Mouse (Mus musculus) CD4-positive helper T cell, adult 2 months (primary cell): ENCODE data around the gene Hcls1.
A peak's percentile ranks its signal among the peaks of the same experiment; 100 is the strongest.

ENCODE experiments used
- DNase-seq: peaks from one replicate; pipeline ENCODE4 v3.0.0-alpha.2; 2012; ENCODE audit warnings: low read depth, missing footprints, low spot score

Gene Hcls1

GRCm38 (mm10) chr16:36934841-36935620, at the start of gene Hcls1:
Gene Hcls1 (plus strand): TSS chr16:36934983.
- DNase-seq = peak; percentile 82

GRCm38 (mm10) chr16:36885912-36886311, 48.9 kb upstream of the Hcls1 start:
- DNase-seq = no peak

- no peak for DNase-seq
These were observed 47.2 kb upstream of the Hcls1 start for GRCm38 (mm10) chr16:36887546-36887945.

GRCm38 (mm10) chr16:36890559-36890958, 44.2 kb upstream of the Hcls1 start:
- no peak for DNase-seq

- no peak for DNase-seq
These were observed 43.4 kb upstream of the Hcls1 start for GRCm38 (mm10) chr16:36891415-36891814.

GRCm38 (mm10) chr16:36893317-36893716, 41.5 kb upstream of the Hcls1 start:
- DNase-seq = no peak

- DNase-seq = no peak
These were observed 38.1 kb upstream of the Hcls1 start for GRCm38 (mm10) chr16:36896712-36897111.

GRCm38 (mm10) chr16:36903156-36903555, 31.6 kb upstream of the Hcls1 start:
- DNase-seq = no peak

- no peak for DNase-seq
These were observed 22.9 kb upstream of the Hcls1 start for GRCm38 (mm10) chr16:36911909-36912308.

GRCm38 (mm10) chr16:36912311-36912710, 22.5 kb upstream of the Hcls1 start:
- DNase-seq = no peak

GRCm38 (mm10) chr16:36914195-36914594, 20.6 kb upstream of the Hcls1 start:
- no peak for DNase-seq

GRCm38 (mm10) chr16:36918505-36918904, 16.3 kb upstream of the Hcls1 start:
- DNase-seq = no peak

GRCm38 (mm10) chr16:36920410-36920809, 14.4 kb upstream of the Hcls1 start:
- DNase-seq = no peak

- no peak for DNase-seq
These were observed 13.6 kb upstream of the Hcls1 start for GRCm38 (mm10) chr16:36921067-36921613.

- DNase-seq = peak; percentile 47
These were observed 12.8 kb upstream of the Hcls1 start for GRCm38 (mm10) chr16:36921980-36922379.

GRCm38 (mm10) chr16:36924312-36924711, 10.5 kb upstream of the Hcls1 start:
- no peak for DNase-seq

- no peak for DNase-seq
These were observed 9.4 kb upstream of the Hcls1 start for GRCm38 (mm10) chr16:36925351-36925750.

GRCm38 (mm10) chr16:36925797-36926196, 9.0 kb upstream of the Hcls1 start:
- DNase-seq = no peak

GRCm38 (mm10) chr16:36926514-36927447, 8.0 kb upstream of the Hcls1 start:
- no peak for DNase-seq

- DNase-seq = peak; percentile 80
These were observed 7.2 kb upstream of the Hcls1 start for GRCm38 (mm10) chr16:36927495-36928105.

GRCm38 (mm10) chr16:36928106-36928500, 6.7 kb upstream of the Hcls1 start:
- no peak for DNase-seq

GRCm38 (mm10) chr16:36929216-36929615, 5.6 kb upstream of the Hcls1 start:
- DNase-seq = no peak
